Mouse (Mus musculus) heart, embryonic 12.5 days (tissue): ENCODE measurements around the gene Casz1. TPM values are rescaled to one million over a fixed set of nuclear protein-coding genes. Genes with fewer than 3 reads are reported as not detected.
A peak's percentile ranks its signal among the peaks of the same experiment; 100 is the strongest.

ENCODE experiments used
- ATAC-seq: fragments of 200-750 bp; cut with Nextera tagmentation; 2 replicates; pipeline ENCODE4 v1.8.0; 2017; ENCODE audit warnings: moderate TSS enrichment, moderate library complexity; ENCODE audit not compliant: insufficient number of reproducible peaks, low FRiP score
- H3K27ac ChIP-seq: fragments of 300-500 bp; sonication (generic); 2 replicates; pipeline ENCODE4 v1.5.1; 2016; ENCODE audit warnings: mild to moderate bottlenecking, moderate library complexity; ENCODE audit not compliant: poor library complexity, severe bottlenecking
- H3K27me3 ChIP-seq: fragments of 300-500 bp; sonication (generic); replicated peaks from 2 replicates; pipeline ENCODE4 v1.6.1; 2016; ENCODE audit warnings: mild to moderate bottlenecking, moderate library complexity
- H3K36me3 ChIP-seq: fragments of 300-500 bp; sonication (generic); 2 replicates; pipeline ENCODE4 v1.6.1; 2016; ENCODE audit warnings: mild to moderate bottlenecking, moderate library complexity
- H3K4me1 ChIP-seq: fragments of 300-500 bp; sonication (generic); replicated peaks from 2 replicates; pipeline ENCODE4 v1.6.1; 2016; ENCODE audit warnings: mild to moderate bottlenecking
- H3K4me2 ChIP-seq: fragments of 300-500 bp; sonication (generic); 2 replicates; pipeline ENCODE4 v1.6.1; 2016; ENCODE audit warnings: mild to moderate bottlenecking, moderate library complexity
- H3K4me3 ChIP-seq: fragments of 300-500 bp; sonication (generic); 2 replicates; pipeline ENCODE4 v1.5.1; 2016; ENCODE audit warnings: mild to moderate bottlenecking
- H3K9ac ChIP-seq: fragments of 300-500 bp; sonication (generic); 2 replicates; pipeline ENCODE4 v1.6.1; 2016; ENCODE audit warnings: mild to moderate bottlenecking, moderate library complexity
- H3K9me3 ChIP-seq: fragments of 300-500 bp; sonication (generic); replicated peaks from 2 replicates; pipeline ENCODE4 v1.6.1; 2016; ENCODE audit warnings: mild to moderate bottlenecking, moderate library complexity
- WGBS: fragments of 180-500 bp; shearing (Covaris S2); methylation state at CpG from one replicate; pipeline ENCODE4 v1.1.7; 2016; 5-methylcytosine and 5-hydroxymethylcytosine counted together
- polyA plus RNA-seq: library from polyadenylated mRNA; unstranded; fragments of >200 nt; fragmentation: Nextera tagmentation; extraction: Ambion mirVana; gene quantifications from 2 replicates; pipeline ENCODE4 v1.2.1, GENCODE M21; 2016

Casz1 gene
- polyA plus RNA-seq, 1 experiment from 2014 or later: 23.6 TPM

GRCm38 (mm10) chr4:148908214-148908681, 104.0 kb downstream of the Casz1 start:
- 67% methylated on average over 11 of the region's 11 CpGs for WGBS
- Histone ChIP-seq H3K4me2 (no peak overlapping the region), H3K9me3 (no peaks in the 10 kb centered on the region), H3K27ac (peak overlapping the region; percentile 89), H3K36me3 (no peaks in the 10 kb centered on the region), H3K27me3 (no peaks in the 10 kb centered on the region; the same call in 1 of the 2 replicates), H3K4me1 (peaks cover 98% of the 10 kb centered on the region), H3K4me3 (no peak overlapping the region), H3K9ac (peak overlapping the region; percentile 46; the same call in 1 of the 2 replicates)
- no peak for ATAC-seq

- 59% methylated on average over 15 of the region's 15 CpGs for WGBS
- H3K9ac ChIP-seq: peak overlapping the region; percentile 46
- no peak for ATAC-seq
These were observed 104.7 kb downstream of the Casz1 start for GRCm38 (mm10) chr4:148908760-148909510.

GRCm38 (mm10) chr4:148909566-148909965, 105.3 kb downstream of the Casz1 start:
- 55% methylated on average over 11 of the region's 11 CpGs for WGBS
- peak overlapping the region; percentile 89 for H3K27ac ChIP-seq

More at GRCm38 (mm10) chr4:148908760-148909510, 104.7 kb downstream of the Casz1 start:
- Histone ChIP-seq H3K4me1 (peaks cover 98% of the 10 kb centered on the region), H3K4me2 (no peak overlapping the region; the same call in 1 of the 2 replicates), H3K27ac (peak overlapping the region; percentile 89), H3K27me3 (no peaks in the 10 kb centered on the region; the same call in 1 of the 2 replicates), H3K36me3 (no peaks in the 10 kb centered on the region), H3K9me3 (no peaks in the 10 kb centered on the region), H3K4me3 (no peak overlapping the region)

GRCm38 (mm10) chr4:148912134-148912533, 107.9 kb downstream of the Casz1 start:
- WGBS: 26% methylated on average over 7 of the region's 7 CpGs
- Histone ChIP-seq H3K4me2 (peak overlapping the region; percentile 30; the same call in 1 of the 2 replicates), H3K4me3 (no peak overlapping the region), H3K9ac (peak overlapping the region; percentile 32; the same call in 1 of the 2 replicates), H3K27me3 (no peaks in the 10 kb centered on the region), H3K4me1 (peaks cover 100% of the 10 kb centered on the region), H3K27ac (peak overlapping the region; percentile 89), H3K9me3 (no peaks in the 10 kb centered on the region), H3K36me3 (no peaks in the 10 kb centered on the region; the same call in 1 of the 2 replicates)
- ATAC-seq: no peak

More at GRCm38 (mm10) chr4:148909566-148909965, 105.3 kb downstream of the Casz1 start:
- Histone ChIP-seq H3K9me3 (no peaks in the 10 kb centered on the region), H3K36me3 (no peaks in the 10 kb centered on the region), H3K4me1 (peaks cover 100% of the 10 kb centered on the region), H3K4me2 (no peak overlapping the region), H3K27me3 (no peaks in the 10 kb centered on the region; the same call in 1 of the 2 replicates), H3K4me3 (no peak overlapping the region), H3K9ac (peak overlapping the region; percentile 28)
- ATAC-seq: no peak

GRCm38 (mm10) chr4:148912826-148913590, 108.8 kb downstream of the Casz1 start:
- Histone ChIP-seq H3K9ac (peak overlapping the region; percentile 32), H3K27ac (peak overlapping the region; percentile 89), H3K9me3 (no peaks in the 10 kb centered on the region), H3K27me3 (no peaks in the 10 kb centered on the region), H3K4me3 (no peak overlapping the region), H3K4me1 (peaks cover 98% of the 10 kb centered on the region), H3K4me2 (peak overlapping the region; percentile 30), H3K36me3 (no peaks in the 10 kb centered on the region; the same call in 1 of the 2 replicates)
- 49% methylated on average over 8 of the region's 8 CpGs for WGBS
- ATAC-seq: no peak

- peaks cover 6% of the 10 kb centered on the region; the same call in 1 of the 2 replicates for H3K27me3 ChIP-seq
These were observed 110.8 kb downstream of the Casz1 start for GRCm38 (mm10) chr4:148914863-148915622.

GRCm38 (mm10) chr4:148915849-148916248, 111.6 kb downstream of the Casz1 start:
- Histone ChIP-seq H3K27ac (no peak overlapping the region), H3K4me3 (no peak overlapping the region), H3K9ac (peak overlapping the region; percentile 53; the same call in 1 of the 2 replicates), H3K36me3 (no peaks in the 10 kb centered on the region; the same call in 1 of the 2 replicates), H3K9me3 (no peaks in the 10 kb centered on the region), H3K27me3 (peaks cover 6% of the 10 kb centered on the region; the same call in 1 of the 2 replicates), H3K4me2 (no peak overlapping the region), H3K4me1 (peaks cover 97% of the 10 kb centered on the region)
- ATAC-seq: no peak
- 88% methylated on average over 14 of the region's 15 CpGs for WGBS

More at GRCm38 (mm10) chr4:148914863-148915622, 110.8 kb downstream of the Casz1 start:
- Histone ChIP-seq H3K9me3 (no peaks in the 10 kb centered on the region), H3K4me3 (no peak overlapping the region), H3K4me1 (peaks cover 97% of the 10 kb centered on the region), H3K4me2 (no peak overlapping the region), H3K9ac (peak overlapping the region; percentile 27; the same call in 1 of the 2 replicates), H3K36me3 (no peaks in the 10 kb centered on the region; the same call in 1 of the 2 replicates), H3K27ac (peak overlapping the region; percentile 17; the same call in 1 of the 2 replicates)
- 45% methylated on average over 10 of the region's 10 CpGs for WGBS
- ATAC-seq: 0 out of 2 replicates have a peak, but pooled peaks have one; percentile 41

- Histone ChIP-seq H3K4me3 (no peak overlapping the region), H3K27ac (0 out of 2 replicates have a peak overlapping the region, but pooled peaks have one; percentile 29), H3K36me3 (no peaks in the 10 kb centered on the region; the same call in 1 of the 2 replicates), H3K4me1 (peaks cover 95% of the 10 kb centered on the region), H3K4me2 (no peak overlapping the region), H3K9me3 (no peaks in the 10 kb centered on the region), H3K9ac (0 out of 2 replicates have a peak overlapping the region, but pooled peaks have one; percentile 9), H3K27me3 (peaks cover 13% of the 10 kb centered on the region)
- 76% methylated on average over 15 of the region's 15 CpGs for WGBS
- no peak for ATAC-seq
These were observed 114.6 kb downstream of the Casz1 start for GRCm38 (mm10) chr4:148918707-148919447.

GRCm38 (mm10) chr4:148920610-148921009, 116.4 kb downstream of the Casz1 start:
- Histone ChIP-seq H3K4me1 (peaks cover 95% of the 10 kb centered on the region), H3K4me3 (no peak overlapping the region), H3K4me2 (no peak overlapping the region), H3K9ac (no peak overlapping the region), H3K9me3 (no peaks in the 10 kb centered on the region), H3K27me3 (peaks cover 13% of the 10 kb centered on the region), H3K36me3 (no peaks in the 10 kb centered on the region; the same call in 1 of the 2 replicates), H3K27ac (peak overlapping the region; percentile 14; the same call in 1 of the 2 replicates)
- ATAC-seq: no peak
- 68% methylated on average over 11 of the region's 11 CpGs for WGBS
